Mouse (Mus musculus) liver, postnatal 0 days (tissue): Measurements from ENCODE around the gene Prune1.

Experiments used
- CTCF ChIP-seq: sonication (generic); IDR thresholded peaks from 2 replicates; pipeline ENCODE4 v1.5.1; 2016; ENCODE audit warnings: antibody characterized with exemption, low read depth
- EP300 ChIP-seq: IDR thresholded peaks from 2 replicates; pipeline ENCODE4 v1.6.1; 2016; ENCODE audit warnings: antibody characterized with exemption, low read depth, mild to moderate bottlenecking

DNA sequence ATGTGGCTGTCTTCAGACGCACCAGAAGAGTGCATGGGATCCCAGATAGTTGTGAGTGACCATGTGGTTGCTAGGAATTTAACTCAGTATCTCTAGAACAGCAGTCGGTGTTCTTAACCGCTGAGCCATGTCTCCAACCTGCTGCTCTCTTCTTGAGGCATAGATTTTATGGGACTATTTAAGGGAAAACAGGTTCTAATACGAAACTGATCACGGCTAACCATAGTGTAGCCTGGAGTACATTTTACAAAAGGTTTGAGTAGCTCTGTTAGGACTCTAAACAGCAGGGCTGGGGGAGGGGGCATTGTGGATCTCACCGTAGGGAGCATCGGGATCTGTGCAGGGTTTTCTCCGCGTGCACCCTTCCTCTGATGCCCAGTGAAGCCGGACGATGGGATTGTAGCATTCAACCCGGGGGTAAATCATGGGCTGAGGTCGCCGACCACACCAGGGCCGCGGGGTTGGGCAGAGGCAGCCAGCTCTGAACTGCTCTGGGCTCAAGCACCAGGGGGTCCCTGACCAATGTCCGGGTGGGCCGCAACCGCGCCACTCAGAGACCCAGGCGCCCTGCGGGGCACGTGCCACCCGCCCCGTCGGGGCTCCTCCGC, 32.7 kb upstream of the Prune1 start, which contains the start of gene Cers2:
- no peak for TF ChIP-seq CTCF
- TF ChIP-seq EP300: no peak
